Mouse (Mus musculus) embryo, embryonic 11.5 days (tissue): ENCODE measurements at regions not wholly inside any gene's neighbourhood (a gene's known extent, or its start where the extent isn't known, plus 50 kb on each side); places are given as distances from the start of the nearest gene placed in this dataset.

Source experiments
- DNase-seq: peaks from one replicate; pipeline ENCODE4 v3.0.0-alpha.2; 2012; ENCODE audit warnings: low read depth, low spot score

DNA sequence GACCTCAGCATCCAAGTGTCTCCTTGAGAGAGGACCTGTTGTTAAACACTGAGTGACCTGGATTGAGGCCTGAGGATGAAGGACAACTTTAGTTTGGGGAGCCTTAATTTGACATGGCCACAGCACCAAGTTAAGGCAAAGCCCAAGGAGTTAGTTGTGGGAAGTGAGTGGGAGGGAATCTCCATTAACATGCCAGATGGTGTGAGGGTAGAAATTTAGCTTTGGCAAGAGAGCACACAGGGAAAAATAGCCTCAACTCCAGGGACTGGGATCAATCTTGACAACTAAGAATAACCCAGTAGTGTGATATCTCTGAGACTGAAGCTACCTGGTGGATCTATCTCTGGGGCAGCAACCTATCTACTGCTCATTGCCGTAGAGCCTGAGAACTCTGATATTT lies 105.4 kb downstream of the Ahr start:
- DNase-seq = no peak

DNA sequence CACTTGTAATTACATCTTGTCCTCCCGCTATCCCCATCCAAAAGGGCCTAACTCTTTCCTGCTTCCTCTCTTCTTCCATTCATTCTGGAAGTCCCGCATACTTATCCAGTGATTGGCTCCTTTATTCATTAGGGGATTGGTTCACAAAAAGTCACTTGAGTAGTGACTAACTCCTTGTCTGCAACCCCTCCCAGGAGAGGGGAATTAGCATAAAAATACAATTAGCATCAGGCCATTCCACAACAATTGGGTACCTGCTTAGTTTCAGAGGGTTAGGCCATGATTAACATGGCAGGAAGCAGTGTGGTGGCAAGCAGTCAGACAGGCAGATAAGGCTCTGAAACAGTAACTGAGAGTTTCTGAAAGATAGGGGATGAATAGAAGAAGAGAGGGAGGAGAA lies 115.6 kb downstream of the Ahr start:
- no peak for DNase-seq

DNA sequence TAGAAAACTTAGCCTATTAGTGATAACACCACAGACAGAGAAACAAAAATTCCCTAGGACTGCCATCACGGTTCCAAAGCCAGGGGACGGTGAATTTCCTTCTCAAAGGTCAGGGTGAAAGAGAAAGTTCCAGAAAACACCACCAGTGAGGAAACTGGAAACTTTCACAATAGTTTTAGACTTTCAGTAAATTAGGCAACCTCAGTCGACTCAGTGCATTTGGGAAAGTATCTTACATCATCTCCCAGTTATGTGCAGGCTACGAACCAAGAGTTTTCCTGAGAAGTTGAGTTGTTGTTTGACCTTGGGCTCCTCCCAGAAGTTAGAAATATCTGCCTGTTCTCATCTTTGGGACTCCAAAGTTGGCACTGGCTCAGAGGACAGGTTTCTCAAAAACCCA lies 116.9 kb downstream of the Ahr start:
- no peak for DNase-seq

DNA sequence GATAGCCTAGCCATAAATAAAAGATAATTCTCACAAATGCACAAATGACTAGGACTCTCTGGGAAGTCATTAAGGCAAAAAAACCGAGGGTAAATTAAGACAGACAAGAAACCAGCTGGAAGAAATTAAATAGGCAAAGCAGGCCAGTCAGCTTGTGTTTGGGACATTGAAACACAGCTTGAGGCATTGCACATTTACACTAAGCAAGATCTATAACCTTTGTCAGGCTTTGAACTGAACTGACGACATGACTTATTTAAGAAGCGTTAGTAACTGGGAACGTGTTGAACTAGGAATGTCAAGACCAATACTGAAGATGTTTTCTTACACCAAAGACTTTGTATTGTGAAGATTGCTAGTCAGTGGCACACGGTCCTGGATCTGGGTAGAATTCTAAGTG lies 118.3 kb downstream of the Ahr start:
- DNase-seq = no peak

DNA sequence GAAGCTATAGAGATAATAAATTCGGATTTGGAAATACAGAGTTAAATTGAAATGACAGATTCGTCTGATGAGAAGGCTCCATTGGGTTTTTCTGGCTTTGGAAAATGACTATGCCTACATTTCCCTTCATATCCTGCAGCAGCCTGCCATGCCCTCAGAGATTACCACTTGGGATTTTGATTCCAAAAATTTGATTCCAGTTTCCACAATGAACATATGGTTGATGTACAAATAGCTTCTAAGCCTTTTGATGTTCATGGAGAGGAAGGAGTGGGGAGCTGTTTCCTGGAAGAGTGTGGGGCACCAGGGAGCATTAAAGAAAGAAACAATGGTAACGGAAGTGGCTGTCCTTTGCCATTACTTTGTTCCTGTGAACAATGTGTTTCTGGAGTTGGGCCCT lies 122.1 kb downstream of the Ahr start:
- no peak for DNase-seq

DNA sequence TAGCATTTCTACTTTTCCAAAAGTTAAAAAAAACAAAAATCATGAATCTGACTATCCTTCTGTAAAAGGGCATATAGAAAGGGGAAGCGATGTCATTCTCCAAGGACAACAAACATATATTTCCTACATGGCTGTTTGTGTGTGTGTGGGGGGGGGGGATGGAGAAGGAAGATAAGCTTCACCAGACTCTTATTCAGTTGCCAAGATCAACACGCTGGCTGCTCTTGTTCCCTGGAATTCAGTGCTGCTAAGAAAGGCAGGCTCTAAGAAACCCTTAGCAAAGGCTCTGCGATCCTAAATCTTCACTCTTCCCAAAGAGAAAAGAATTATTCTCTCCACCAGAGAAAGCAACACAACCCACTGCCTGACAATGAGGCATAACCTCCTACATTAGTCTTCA lies 126.4 kb downstream of the Ahr start:
- no peak for DNase-seq

DNA sequence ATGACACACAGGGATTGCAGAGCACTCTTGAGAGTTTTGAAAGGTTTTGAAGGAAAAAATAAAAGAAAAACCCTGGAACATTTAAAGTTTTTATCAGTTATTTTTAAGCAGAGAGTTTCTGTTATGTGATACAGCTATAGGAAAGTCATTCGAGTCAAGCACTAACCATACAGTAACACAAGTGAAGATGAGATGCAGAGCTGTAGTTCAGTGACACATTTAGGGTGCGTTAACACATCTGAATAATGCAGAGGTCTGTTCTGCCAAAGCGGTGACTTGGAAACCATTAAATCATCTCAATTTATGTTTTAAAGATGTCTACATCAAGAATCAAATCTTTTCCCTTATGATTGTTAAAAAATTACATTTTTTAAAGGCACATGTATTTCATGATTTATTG lies 126.8 kb downstream of the Ahr start:
- no peak for DNase-seq

DNA sequence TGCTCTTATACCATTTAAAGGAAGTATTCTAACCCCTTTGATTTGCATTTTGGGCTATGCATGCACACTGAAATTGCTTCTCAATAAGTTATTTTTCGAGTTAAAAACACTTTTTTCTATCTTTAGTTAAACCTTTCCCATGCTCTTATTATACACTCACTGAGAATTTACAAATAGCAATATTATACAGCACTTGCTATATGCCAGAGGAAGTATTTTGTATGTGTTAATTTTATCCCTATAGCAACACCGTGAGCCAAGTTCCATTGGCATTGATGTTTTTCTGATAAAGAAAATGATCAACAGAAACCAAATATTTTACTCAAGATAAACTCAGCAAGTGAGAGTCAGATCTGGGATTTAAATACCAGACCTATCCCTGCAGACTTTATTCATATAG lies 133.0 kb downstream of the Ahr start:
- DNase-seq = no peak

DNA sequence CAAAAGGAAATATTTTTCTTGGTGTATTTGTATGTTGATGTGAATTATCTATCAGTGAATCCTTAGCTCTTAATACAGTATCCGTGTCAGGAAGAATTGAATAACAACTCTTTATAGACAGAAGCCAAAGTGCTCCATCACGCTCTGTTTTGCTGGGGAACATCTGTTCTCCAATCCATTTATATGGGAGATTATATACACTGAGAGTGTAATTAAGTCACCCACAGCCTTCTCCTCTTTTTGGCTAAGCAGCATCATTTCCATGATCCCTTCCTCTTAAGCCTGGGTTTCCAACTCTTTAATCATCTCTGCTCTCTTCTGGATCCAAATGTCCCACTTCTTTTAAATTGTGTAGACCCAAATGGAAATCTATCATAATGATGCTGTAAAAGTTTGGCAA lies 133.6 kb downstream of the Ahr start:
- no peak for DNase-seq

DNA sequence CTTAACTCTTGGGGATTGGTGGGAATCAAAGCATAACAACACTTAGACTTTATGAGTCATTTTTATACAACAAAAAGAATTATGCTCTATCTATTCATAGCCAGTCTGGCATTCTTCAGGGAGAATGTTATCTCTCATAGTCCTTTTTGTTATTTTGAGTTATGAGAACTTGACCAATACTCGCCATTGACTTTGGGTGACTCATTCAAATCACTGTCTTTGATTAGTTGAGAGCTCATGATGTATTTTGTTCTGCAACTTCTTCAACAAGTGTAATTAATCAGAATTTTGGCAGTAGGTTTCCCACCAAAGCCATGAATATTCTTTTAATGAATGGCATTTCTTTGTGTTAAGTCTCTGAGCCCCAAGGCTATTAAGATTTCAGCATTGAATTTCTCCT lies 139.6 kb downstream of the Ahr start:
- DNase-seq = no peak

DNA sequence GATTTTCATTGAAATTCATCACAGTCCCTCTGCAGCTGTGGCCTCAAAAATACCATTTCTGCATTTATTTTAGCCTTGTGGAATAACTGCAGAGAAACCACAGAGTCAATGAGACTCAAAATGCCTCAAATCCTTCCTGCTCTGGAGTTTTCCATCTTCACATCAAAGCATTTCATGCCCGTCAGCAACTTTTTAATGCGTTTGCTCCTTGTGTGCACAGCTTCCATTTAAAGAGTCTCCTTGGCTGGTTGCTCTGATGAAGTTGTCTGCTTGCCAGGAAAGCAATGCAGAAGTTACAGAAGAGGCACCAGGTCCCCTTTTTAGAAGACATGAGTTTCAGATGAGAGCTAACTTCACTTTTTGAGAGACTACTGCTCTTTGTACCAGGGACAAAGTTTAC lies 142.7 kb downstream of the Ahr start:
- no peak for DNase-seq

DNA sequence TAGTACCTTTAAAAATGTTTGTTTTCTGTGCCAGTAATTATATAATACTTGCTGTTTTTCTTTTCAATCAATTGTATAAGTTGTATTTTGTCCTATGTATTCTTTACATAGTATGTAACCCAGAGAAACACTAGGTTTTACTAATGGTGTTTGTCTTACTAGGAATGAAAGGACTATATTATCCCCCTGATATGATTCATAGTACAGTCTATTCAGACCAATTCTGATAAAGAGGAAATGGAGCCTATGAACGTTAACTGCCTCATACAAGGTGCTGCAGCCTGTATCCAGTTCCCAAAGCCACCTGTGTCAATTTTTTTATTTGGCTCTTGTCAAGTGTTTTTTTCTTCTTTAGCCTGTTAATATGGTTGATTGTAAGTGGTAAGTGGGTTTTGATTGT lies 144.6 kb downstream of the Ahr start:
- no peak for DNase-seq

DNA sequence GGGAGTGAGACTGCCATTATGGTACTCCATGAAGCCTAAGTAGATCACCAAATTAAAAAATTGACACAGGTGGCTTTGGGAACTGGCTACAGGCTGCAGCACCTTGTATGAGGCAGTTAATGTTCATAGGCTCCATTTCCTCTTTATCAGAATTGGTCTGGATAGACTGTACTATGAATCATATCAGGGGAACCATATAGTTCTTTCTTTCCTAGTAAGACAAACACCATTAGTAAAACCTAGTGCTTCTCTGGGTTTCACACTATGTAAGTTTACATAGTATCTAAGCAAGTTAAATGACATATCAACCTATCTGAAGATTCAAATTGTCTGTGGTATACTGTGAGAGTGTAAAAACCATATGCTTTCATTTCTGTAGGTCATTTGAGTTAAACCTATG lies 145.0 kb downstream of the Ahr start:
- no peak for DNase-seq

DNA sequence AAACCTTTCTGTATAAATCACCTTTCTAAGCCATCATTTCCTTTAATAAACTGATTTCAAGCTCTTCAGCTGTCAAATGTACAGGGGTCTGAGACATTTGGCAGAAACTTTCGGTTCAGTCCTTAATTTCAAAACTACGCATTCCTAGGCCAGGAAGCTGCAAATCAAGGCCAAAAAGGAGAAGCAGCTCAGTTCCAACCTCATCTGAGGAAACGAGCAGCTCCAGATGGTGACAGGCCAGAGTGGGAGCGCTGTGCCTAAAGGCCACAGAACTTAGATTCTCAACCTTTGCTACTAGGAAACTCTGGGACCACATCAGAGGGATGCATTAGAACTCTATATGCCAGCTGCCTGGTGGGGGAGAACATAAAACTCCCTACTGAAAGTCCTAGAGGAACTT lies 150.6 kb downstream of the Ahr start:
- no peak for DNase-seq

DNA sequence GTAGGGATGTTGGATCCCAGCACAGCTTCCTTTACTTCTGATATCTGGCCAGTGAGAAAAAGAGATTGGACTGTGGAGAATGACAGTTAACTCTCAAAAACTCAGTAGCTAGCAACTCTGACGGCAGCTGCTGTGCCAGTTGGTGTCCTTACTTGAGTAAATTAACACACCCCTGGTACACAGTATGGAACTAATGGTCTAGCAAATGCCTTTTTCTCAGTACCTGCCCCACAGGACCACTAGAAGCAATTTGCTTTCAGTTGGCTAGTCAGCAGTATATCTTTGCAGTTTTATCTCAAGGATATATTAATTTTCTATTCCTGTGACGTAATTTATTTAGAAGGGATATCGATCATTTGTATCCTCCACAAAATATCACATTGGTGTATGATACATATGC lies 157.6 kb downstream of the Ahr start:
- DNase-seq = no peak

DNA sequence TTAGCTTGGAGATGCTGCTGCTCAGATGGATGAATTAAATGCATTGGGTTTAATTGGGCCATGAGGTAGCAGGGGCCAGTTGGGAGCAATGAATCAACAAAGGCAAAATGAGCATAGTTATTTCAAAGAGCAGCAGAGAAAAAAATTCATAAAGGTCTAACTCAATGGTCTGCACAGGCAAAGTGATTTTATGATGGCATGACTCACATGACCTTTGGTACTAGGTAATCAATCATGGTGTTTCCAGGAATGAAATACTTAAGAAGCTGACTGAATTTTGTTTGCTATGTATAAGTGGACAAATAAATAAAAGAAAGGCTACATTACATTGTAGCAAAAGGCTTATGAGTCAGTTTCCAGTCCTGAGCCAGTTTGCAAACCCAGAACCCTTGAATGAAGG lies 158.5 kb downstream of the Ahr start:
- DNase-seq = no peak

DNA sequence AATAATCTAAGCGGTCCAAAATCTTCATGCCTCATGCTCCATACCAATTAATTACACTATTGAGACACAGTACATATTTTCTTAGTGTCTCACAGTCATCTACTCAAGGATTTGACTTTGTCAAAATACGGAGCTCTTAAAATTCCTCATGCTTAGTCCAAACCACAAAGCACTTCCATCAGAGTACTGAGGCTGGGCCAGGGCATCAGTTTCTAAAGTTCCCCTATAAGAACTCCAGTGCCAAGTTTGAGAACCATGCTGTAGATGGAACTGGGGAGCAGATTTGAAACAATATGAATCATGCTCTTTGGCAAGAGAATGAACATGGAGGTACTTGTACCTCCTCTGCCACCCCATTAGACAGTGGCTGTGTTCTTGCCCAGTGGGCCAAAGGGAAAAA lies 176.9 kb downstream of the Ahr start:
- DNase-seq = no peak

DNA sequence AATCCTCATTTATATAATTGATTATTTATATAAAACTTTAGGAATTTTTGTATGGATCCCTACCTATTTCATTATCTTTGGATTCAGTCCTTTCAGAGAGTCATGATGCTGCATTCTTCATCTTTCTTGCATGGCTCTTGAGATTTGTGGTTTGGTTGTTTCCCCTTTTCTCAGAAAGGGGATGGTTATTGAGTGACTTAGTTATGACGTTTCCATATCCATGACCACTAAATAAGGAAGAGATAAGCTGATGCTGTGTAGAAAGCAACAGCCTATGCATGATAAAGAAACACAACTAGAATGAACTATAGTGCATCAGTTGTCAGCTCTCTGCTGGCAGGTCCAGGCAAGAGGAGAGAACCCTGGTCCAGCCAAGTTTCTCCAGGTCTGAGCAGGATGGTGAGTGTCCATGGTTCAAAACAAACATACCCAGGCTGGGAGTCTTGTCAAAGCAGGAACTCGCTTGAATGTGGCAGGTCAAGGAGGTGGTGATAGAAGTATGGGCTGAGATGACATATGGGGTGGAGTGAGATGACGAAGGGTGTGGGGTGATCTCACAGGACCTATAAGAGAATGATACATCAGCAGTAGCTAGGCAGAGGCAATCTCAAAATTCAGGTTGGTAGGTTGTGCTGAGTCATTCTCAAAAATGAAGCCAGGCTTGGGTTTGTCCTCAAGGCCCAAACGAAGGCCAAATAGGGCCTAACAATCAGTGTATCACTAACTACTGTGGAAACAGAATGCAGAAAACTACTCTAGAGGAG lies 196.5 kb downstream of the Ahr start:
- DNase-seq = no peak

DNA sequence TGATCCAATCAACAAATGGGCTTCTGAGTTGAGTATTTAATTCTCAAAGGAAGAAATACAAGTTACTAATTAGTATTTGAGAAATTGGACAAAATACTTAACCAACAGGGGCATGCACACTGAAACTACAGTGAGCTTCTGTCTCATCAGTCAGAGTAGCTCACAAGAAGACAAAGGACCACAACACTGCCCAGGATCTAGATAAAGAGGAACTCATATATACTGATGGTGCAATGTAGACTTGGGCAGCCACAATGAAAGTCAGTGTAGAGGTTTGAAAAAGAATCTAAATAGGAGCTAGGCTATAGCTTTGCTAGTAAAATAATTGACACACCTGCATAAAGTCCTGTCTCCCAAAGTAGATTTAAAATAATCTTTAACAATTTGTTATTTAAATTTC lies 198.5 kb downstream of the Ahr start:
- no peak for DNase-seq

DNA sequence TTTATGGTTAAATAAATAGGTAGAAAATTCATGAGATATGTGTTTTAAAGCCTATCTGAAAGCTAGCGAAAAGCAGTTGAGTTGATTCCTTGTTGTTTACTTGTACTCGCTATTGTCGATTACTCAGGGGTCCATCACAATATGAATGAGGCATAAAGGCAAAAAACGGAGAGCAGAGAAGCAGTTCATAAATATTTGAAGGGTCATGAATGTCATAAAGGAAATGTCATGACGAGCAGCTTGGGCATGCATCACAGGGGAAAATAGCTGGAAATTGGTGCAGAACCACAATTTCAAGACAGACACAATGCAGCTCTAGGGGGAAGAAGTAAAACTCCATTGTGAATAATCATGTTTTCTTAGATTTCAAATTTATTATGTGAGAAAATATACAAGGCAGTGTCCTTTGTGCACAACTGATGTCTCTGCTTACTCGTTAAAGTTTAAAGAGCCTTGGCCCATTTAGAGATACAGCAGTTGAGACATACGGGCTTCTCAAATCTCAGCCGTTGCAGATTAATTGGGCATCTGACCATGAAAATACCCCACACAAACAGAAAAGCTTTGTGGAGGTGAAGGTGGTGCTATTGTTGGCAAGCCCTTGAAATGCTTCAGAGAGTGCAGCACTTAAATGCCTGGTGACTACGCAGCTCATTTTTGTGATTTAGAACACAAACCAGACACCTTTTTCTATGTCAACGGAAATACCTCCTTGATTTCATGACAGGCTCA lies 200.3 kb downstream of the Ahr start:
- DNase-seq = no peak

DNA sequence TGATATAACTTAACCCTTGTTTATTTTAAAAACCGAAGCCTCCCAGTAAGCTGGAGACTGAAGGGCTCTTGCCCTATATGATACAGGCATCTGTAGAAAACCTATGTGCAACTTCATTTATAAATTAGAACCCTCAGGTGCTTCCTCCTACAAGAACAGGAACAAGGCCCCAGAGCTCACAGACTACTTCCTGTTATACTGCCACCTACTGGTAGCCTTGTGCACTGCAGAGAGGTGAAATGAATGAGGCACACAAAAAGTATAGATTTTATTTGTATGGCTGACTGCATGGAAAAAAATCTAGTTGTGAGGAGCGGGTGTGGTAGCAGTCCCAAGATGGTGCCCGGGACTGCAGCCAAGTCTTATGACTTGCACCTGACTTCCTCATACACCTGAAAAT lies 203.5 kb downstream of the Ahr start:
- no peak for DNase-seq

DNA sequence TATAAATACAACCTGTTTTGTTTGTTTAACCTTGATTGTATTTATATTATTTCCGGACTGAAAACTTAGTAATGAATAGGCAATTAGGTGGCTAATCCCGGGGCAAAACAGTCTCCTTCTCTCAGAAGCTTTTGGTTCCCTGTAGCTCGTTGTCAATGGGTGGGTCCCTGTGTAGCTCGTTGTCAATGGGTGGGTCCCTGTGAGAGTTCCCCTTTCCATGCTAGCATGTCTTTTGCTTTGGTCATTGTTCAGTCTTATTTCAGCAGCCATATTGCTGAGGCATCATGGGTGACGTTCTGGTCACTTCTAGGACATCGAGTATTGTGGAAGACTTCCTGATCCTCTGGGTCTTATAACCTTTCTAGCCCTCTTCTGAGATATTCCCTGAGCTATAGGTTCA lies 205.1 kb downstream of the Ahr start:
- DNase-seq = no peak

DNA sequence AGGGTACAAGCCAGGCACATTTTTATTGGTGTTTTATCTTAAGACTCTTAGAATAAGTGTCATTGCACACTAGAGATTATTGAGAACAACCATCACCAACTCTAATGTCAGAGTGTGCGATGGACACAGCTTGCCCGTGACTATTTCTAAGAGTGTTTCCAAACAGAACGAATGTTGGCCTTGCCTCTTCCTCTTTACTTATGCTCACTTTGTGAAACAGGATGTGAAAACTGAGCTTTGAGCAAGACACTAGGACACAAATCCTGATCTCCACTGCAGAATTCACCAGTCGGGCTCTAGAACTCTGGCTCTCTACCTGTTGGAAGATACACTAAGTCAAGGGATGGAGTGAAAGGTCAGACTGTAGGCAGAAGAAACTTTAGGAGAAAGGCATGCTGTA lies 215.3 kb downstream of the Ahr start:
- no peak for DNase-seq

DNA sequence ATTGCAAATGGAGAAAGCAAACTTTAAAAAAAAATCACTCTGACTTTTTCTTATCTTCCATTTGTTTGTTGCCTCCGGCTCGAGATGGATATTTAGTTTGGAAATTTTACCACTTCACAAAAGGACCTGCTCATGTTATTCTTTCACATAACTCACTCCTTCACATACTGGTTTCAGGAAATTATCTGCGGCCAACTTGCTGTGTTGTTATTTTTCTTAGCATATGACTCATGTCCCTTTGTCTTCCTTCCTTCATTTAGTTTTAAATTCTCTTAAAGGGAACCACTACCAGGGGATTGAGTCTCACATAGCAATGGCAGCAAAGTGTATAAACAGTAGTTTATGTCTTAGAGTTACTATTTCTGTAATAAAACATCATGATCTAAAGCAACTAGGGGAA lies 217.8 kb downstream of the Ahr start:
- no peak for DNase-seq
